Mouse (Mus musculus): Measurements from ENCODE around the gene Vamp5. TPM values are rescaled to one million over a fixed set of nuclear protein-coding genes. Genes with fewer than 3 reads are reported as not detected.

Gene Vamp5
- total and polyA plus RNA-seq, 3 experiments: 0.50 to 2.5 (median 0.90) TPM

DNA sequence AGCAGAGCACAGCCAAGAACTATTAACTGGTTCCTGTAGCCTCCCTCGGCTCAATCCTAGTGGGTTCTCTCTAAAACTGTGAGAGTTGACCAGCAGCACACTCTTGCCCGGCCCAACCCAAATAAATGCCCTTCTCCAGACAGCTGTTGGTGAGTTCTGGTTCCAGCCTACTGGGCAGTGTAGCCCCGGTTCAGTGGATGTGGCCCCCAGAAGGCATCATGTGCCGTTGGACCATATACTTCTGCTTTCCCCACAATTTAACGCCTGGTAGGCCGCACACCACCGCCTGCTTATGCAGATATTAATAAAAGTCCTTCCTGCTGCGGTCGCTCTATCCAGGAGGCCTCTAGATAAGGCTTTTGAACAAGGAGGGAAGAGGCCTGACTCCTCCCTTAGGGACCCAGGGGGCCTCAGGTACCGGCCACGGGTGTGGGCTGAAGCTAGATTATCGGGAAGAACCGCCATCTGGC, 9.2 kb upstream of the Vamp5 start:
- no peaks in the 10 kb centered on the region for H3K27me3 ChIP-seq (replicated peaks)
- in situ Hi-C loops (cut with MboI; ENCODE audit: low pct_ligation_motif_present, low pct_unique_long_range_greater_than_20kb, low sequenced_read_pairs): no loop called here
- peaks cover 7 to 38% of the 10 kb centered on the region in 2 experiments for H3K36me3 ChIP-seq (replicated peaks in 1 of 2; ENCODE audit: control insufficient read depth in 1 of 2, insufficient read depth in 1 of 2, low read length in 1 of 2)
- H3K4me1 ChIP-seq (ENCODE audit: control insufficient read depth in 1 of 2, insufficient read depth in 2 of 2): peaks cover 7 to 19% of the 10 kb centered on the region in 2 experiments
- H3K79me2 ChIP-seq (replicated peaks; ENCODE audit: control insufficient read depth, extremely low read depth, insufficient read depth, poor library complexity, severe bottlenecking): no peaks in the 10 kb centered on the region
- peak overlapping the region; percentile 69 for H3K4me2 ChIP-seq (ENCODE audit: insufficient read depth, low read depth, poor library complexity, severe bottlenecking)
- TF ChIP-seq RAD21 (IDR thresholded peaks at IDR 0.05; ENCODE audit: low read depth, low read length) (no peak), JUND (conservative IDR thresholded peaks at IDR 0.05; ENCODE audit: low read depth, low read length) (no peak), USF2 (conservative IDR thresholded peaks at IDR 0.05; ENCODE audit: low read depth, low read length) (no peak), MAX (IDR thresholded peaks at IDR 0.05; ENCODE audit: low read length) (no peak), CHD1 (IDR thresholded peaks at IDR 0.05; ENCODE audit: low read depth, low read length) (peak; percentile 58; the same call in 1 of the 2 replicates), MXI1 (IDR thresholded peaks at IDR 0.05; ENCODE audit: low read depth, low read length) (no peak), RCOR1 (conservative IDR thresholded peaks at IDR 0.05; ENCODE audit: low read depth, low read length) (0 out of 2 replicates have a peak, but pooled peaks have one; percentile 62), CHD2 (IDR thresholded peaks at IDR 0.05; ENCODE audit: low read length) (no peak), BHLHE40 (IDR thresholded peaks at IDR 0.05; ENCODE audit: low read depth, low read length) (peak; percentile 71), MYC (IDR thresholded peaks at IDR 0.05; ENCODE audit: low read depth, low read length) (no peak), SIN3A (IDR thresholded peaks at IDR 0.05; ENCODE audit: low read length) (no peak), KAT2A (IDR thresholded peaks at IDR 0.05; ENCODE audit: insufficient replicate concordance, low read length) (0 out of 2 replicates have a peak, but pooled peaks have one; percentile 45), ZC3H11A (IDR thresholded peaks at IDR 0.05; ENCODE audit: low read depth, low read length) (no peak), SMC3 (IDR thresholded peaks at IDR 0.05; ENCODE audit: low read depth, low read length) (no peak), GABPA (IDR thresholded peaks at IDR 0.05; ENCODE audit: insufficient replicate concordance, low read depth, low read length) (no peak), JUN (IDR thresholded peaks at IDR 0.05; ENCODE audit: insufficient read depth, low read depth, low read length) (no peak), TBP (conservative IDR thresholded peaks at IDR 0.05; ENCODE audit: low read depth, low read length) (no peak), EP300 (IDR thresholded peaks at IDR 0.05; ENCODE audit: low read length) (no peak; the same call in 1 of the 2 replicates), E2F4 (IDR thresholded peaks at IDR 0.05; ENCODE audit: insufficient replicate concordance, low read depth, low read length) (no peak), MEF2A (IDR thresholded peaks at IDR 0.05; ENCODE audit: borderline replicate concordance, low read depth, low read length) (no peak), CTCF (conservative IDR thresholded peaks at IDR 0.05 in 1 of 2, IDR thresholded peaks at IDR 0.05 in 1 of 2; ENCODE audit: low read depth in 2 of 2, low read length in 2 of 2) (no peak), POLR2AphosphoS2 (IDR thresholded peaks at IDR 0.05; ENCODE audit: low read depth, low read length) (no peak), MAFK (IDR thresholded peaks at IDR 0.05; ENCODE audit: insufficient replicate concordance, low read length) (no peak), MAZ (IDR thresholded peaks at IDR 0.05; ENCODE audit: low read depth, low read length) (0 out of 2 replicates have a peak, but pooled peaks have one; percentile 55), UBTF (IDR thresholded peaks at IDR 0.05; ENCODE audit: low read depth, low read length) (0 out of 2 replicates have a peak, but pooled peaks have one; percentile 15), HCFC1 (IDR thresholded peaks at IDR 0.05; ENCODE audit: low read depth, low read length) (peak; percentile 27), NELFE (IDR thresholded peaks at IDR 0.05; ENCODE audit: low read depth, low read length) (no peak), ETS1 (conservative IDR thresholded peaks at IDR 0.05; ENCODE audit: low read depth, low read length) (no peak), USF1 (IDR thresholded peaks at IDR 0.05; ENCODE audit: low read depth, low read length) (no peak), ZKSCAN1 (IDR thresholded peaks at IDR 0.05; ENCODE audit: borderline replicate concordance, low read depth, low read length) (no peak), TCF12 (IDR thresholded peaks at IDR 0.05; ENCODE audit: low read depth, low read length) (0 out of 2 replicates have a peak, but pooled peaks have one; percentile 22), NRF1 (IDR thresholded peaks at IDR 0.05; ENCODE audit: low read depth, low read length) (no peak), ZMIZ1 (IDR thresholded peaks at IDR 0.05; ENCODE audit: low read depth, low read length) (no peak), IRF4 (IDR thresholded peaks at IDR 0.05; ENCODE audit: low read depth, low read length) (0 out of 2 replicates have a peak, but pooled peaks have one; percentile 19), POLR2A (IDR thresholded peaks at IDR 0.05; ENCODE audit: low read depth, low read length) (no peak)
- dilution Hi-C loops (cut with MboI; ENCODE audit: extremely low pct_ligation_motif_present, extremely low pct_unique_long_range_greater_than_20kb, low sequenced_read_pairs): no loop called here
- peaks cover 2% of the 10 kb centered on the region for H3K9me3 ChIP-seq (replicated peaks; ENCODE audit: low read length)
- peak overlapping the region; percentile 71 to 75 (median 74) for H3K4me3 ChIP-seq (replicated peaks in 1 of 3; ENCODE audit: low read depth in 2 of 3, low read length in 2 of 3, poor library complexity in 1 of 3)
- DNase-seq (ENCODE audit: extremely low read depth): peak; percentile 41
- peak overlapping the region; percentile 89 for H3K9ac ChIP-seq (ENCODE audit: insufficient read depth, low read depth)
- H3K27ac ChIP-seq (ENCODE audit: insufficient read depth, low read depth): peak overlapping the region; percentile 37; the same call in 1 of the 2 replicates
